Mouse (Mus musculus) liver, adult 2 months (tissue): Measurements from ENCODE around the gene Syt16.

Source experiments
- CTCF ChIP-seq: fragments of 200-500 bp; IDR thresholded peaks from 2 replicates; pipeline ENCODE4 v1.5.1; 2011; ENCODE audit warnings: low read depth, low read length, control low read depth
- POLR2A ChIP-seq: fragments of 200-500 bp; IDR thresholded peaks from 2 replicates; pipeline ENCODE4 v1.6.1; 2011; ENCODE audit warnings: low read length, control low read depth; ENCODE audit not compliant: insufficient read depth; ENCODE audit errors: extremely low read depth

GRCm38 (mm10) chr12:73996906-73997296, 560 bp upstream of the Syt16 start:
- TF ChIP-seq CTCF (no peak), POLR2A (no peak)
